Mouse (Mus musculus) E14TG2a.4 (cell line): Measurements from ENCODE around the gene Npcd.

ENCODE experiments used
- H3K27me3 ChIP-seq: 2 replicates; pipeline ENCODE4 v1.6.1; 2014; ENCODE audit warnings: low read length, control low read depth; ENCODE audit not compliant: insufficient read depth
- H3K36me3 ChIP-seq: 2 replicates; pipeline ENCODE4 v1.6.1; 2014; ENCODE audit warnings: low read length, control low read depth; ENCODE audit not compliant: insufficient read depth
- H3K4me1 ChIP-seq: replicated peaks from 2 replicates; pipeline ENCODE4 v1.6.1; 2014; ENCODE audit warnings: low read depth, low read length, control low read depth
- H3K4me3 ChIP-seq: replicated peaks from 2 replicates; pipeline ENCODE4 v1.5.1; 2014; ENCODE audit warnings: mild to moderate bottlenecking, low read length
- H3K9me3 ChIP-seq: 2 replicates; pipeline ENCODE4 v1.6.1; 2014; ENCODE audit warnings: low read length, control low read depth
- CTCF ChIP-seq: conservative IDR thresholded peaks from 2 replicates; pipeline ENCODE4 v1.5.1; 2014; ENCODE audit warnings: low read length
- NANOG ChIP-seq: IDR thresholded peaks from 2 replicates; pipeline ENCODE4 v1.6.1; 2014; ENCODE audit warnings: borderline replicate concordance, low read length, mixed read lengths
- POU5F1 ChIP-seq: IDR thresholded peaks from 2 replicates; pipeline ENCODE4 v1.6.1; 2014; ENCODE audit warnings: low read length, borderline replicate concordance

Gene Npcd

DNA sequence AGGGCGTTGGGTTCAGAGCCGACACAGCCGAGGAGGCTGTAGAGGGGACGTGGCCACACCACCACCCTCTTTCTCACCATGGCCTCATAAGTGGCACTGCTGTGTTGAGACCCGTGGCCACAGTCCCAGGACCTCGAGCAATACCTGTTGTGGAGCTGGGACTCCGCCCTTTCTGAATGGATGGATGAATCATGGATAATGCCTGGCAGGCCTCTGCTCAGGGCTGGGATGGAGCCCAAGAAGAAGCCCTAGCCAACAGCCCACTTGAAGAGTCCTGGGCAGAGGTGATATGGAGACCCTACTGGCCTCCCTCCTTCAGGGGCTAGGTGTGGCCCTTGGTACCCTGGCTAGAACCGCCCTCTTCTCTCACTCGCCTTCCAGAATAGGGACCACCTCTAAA lies 71.0 kb downstream of the Npcd start:
- H3K27me3 ChIP-seq, result no peaks in the 10 kb centered on the region
- H3K4me3 ChIP-seq, result no peak overlapping the region
- H3K9me3 ChIP-seq, result no peaks in the 10 kb centered on the region
- H3K4me1 ChIP-seq, result peaks cover 38% of the 10 kb centered on the region
- H3K36me3 ChIP-seq, result peaks cover 43% of the 10 kb centered on the region
- TF ChIP-seq NANOG, result no peak
- no peak for TF ChIP-seq POU5F1
- no peak for TF ChIP-seq CTCF

DNA sequence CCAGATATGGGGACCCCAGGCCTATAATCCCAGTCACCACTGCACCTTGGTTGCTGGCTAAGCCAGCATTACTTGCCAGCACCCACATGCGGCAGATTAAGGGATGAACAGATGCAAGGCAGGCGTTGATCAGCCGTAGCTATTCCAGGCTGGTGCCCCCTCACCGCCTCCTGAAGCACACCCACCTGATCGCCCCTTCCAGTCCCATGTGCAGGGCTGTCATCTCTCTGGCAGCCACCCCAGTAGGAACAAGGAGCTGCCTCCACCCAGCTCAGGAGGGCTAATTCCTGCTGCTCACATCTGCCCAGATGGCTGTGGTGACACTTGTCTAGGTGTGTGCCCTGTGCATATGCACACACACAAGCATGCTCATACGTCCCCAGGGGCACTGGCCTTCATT lies 73.1 kb downstream of the Npcd start:
- no peak for TF ChIP-seq CTCF
- TF ChIP-seq NANOG, result no peak
- no peak for TF ChIP-seq POU5F1
- no peak overlapping the region for H3K4me3 ChIP-seq
- no peaks in the 10 kb centered on the region for H3K9me3 ChIP-seq
- H3K36me3 ChIP-seq, result peaks cover 43% of the 10 kb centered on the region
- H3K27me3 ChIP-seq, result no peaks in the 10 kb centered on the region
- H3K4me1 ChIP-seq, result peaks cover 25% of the 10 kb centered on the region

DNA sequence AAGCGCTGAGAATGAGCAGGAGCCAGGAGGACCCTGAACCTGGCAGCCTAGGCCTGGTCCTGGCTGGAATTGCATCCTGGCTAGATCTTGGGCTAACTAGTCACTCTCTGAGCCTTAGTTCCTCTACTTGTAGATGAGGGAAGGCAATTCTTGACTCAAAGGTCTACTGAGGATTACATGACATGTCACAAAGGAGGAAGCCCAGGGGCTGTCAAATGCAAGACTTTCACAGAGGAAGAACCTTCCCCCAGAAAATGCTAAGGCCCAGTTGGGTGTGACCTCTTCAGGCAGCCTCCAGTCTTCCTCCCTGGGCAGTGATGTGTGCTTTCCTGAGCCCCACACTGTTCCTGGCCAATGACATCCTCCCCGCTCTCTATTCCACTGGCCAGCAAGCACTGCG lies 76.9 kb downstream of the Npcd start:
- H3K9me3 ChIP-seq, result no peaks in the 10 kb centered on the region
- no peak overlapping the region for H3K4me3 ChIP-seq
- H3K27me3 ChIP-seq, result no peaks in the 10 kb centered on the region; the same call in 1 of the 2 replicates
- TF ChIP-seq CTCF (no peak), POU5F1 (no peak), NANOG (no peak)
- peaks cover 24% of the 10 kb centered on the region for H3K4me1 ChIP-seq
- peaks cover 9% of the 10 kb centered on the region for H3K36me3 ChIP-seq

DNA sequence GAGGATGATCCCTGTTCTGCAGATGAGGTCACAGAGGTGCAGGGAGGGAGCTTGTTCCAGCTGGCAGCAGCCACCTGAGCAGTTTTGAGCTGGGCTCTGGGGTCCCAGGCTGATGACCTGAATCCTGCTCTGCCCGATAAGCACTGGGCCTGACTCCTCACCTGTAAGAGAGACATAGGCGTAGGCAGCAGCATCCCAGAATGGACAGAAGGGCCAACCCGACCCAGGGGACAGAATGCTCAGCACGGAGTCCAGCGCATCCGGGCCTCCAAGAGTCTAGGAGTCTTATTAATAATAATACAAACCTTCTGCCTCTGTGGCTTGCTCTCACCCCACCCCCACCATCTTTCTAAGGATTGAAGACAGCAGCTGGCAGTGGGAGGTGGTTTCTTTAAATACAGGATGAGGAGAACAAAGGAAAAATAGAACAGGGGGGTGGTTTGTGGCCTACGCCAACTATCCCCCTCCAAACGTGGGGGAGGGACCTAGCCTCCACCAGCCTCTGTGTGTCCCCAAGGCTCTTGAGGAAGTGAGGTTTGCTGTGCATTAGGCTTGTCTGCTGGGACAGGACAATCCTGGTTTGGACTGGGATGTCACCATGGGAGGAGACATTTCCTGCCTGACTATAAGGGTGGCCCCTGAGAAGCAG lies 77.9 kb downstream of the Npcd start:
- Histone ChIP-seq H3K36me3 (peaks cover 2% of the 10 kb centered on the region; the same call in 1 of the 2 replicates), H3K9me3 (no peaks in the 10 kb centered on the region), H3K4me1 (peaks cover 25% of the 10 kb centered on the region), H3K4me3 (no peak overlapping the region), H3K27me3 (no peaks in the 10 kb centered on the region; the same call in 1 of the 2 replicates)
- TF ChIP-seq CTCF, result no peak
- TF ChIP-seq NANOG, result no peak
- no peak for TF ChIP-seq POU5F1

DNA sequence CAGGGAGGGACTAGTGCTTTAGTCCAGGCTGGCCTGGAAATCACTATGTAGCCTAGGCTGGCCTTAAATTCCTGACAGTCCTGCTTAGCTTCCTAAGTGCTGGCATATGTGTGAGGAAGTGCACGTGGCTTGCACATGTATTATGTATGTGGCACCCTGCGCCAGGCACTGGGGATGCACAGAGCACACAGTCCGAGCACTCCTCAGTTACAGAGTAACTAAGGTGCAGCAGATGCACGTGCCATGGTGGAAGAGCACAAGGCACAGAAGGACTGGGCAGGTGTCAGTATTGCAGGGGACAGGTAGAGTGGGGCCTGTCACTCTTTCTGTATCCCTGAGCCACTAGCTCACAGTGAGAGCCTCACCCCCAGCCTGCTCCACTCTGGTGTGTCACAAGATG lies 78.9 kb downstream of the Npcd start:
- Histone ChIP-seq H3K4me3 (no peak overlapping the region), H3K9me3 (no peaks in the 10 kb centered on the region), H3K36me3 (no peaks in the 10 kb centered on the region), H3K27me3 (no peaks in the 10 kb centered on the region; the same call in 1 of the 2 replicates), H3K4me1 (peaks cover 27% of the 10 kb centered on the region)
- TF ChIP-seq NANOG (no peak), CTCF (no peak), POU5F1 (no peak)

DNA sequence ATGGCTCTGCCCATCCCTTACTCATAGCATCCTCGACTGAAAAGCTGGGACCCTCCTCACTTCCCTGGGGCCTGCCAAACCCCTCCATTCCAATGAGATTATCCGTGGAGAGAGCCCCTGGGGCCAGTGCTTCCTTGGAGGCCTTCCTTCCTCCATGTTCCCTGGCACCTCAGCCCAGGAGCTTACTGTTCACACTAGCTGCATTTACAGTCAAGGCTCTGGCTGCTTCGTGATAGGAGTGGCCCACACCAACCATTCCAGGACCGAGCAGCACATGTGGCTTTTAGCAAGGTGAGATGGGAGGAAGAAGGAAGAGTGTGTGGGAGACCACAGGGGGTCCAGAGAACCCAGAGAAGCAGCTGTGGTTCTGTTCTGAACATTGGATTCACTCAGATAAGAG lies 80.2 kb downstream of the Npcd start:
- Histone ChIP-seq H3K9me3 (no peaks in the 10 kb centered on the region), H3K4me3 (no peak overlapping the region), H3K27me3 (no peaks in the 10 kb centered on the region; the same call in 1 of the 2 replicates), H3K36me3 (no peaks in the 10 kb centered on the region), H3K4me1 (peaks cover 38% of the 10 kb centered on the region)
- TF ChIP-seq CTCF (no peak), NANOG (no peak), POU5F1 (no peak)

DNA sequence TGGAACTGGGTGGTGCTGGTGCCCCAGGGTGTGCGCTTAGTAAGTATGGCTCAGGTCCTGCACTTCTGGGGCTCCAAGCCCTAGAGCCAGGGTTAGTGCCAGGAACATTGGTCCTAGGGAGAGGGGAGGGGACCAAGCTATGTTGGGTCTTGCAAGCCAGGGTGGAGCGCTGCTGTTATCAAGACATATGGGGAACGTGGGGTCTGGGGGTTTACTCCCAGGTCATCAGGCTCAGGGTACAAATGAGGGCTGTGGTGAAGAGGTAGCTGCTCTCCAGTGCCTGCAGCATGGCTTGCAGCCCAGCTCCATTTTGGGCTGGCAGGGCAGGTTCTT lies 80.7 kb downstream of the Npcd start:
- H3K9me3 ChIP-seq, result no peaks in the 10 kb centered on the region
- no peak overlapping the region for H3K4me3 ChIP-seq
- no peaks in the 10 kb centered on the region for H3K36me3 ChIP-seq
- H3K27me3 ChIP-seq, result no peaks in the 10 kb centered on the region; the same call in 1 of the 2 replicates
- no peak for TF ChIP-seq CTCF
- peaks cover 42% of the 10 kb centered on the region for H3K4me1 ChIP-seq

DNA sequence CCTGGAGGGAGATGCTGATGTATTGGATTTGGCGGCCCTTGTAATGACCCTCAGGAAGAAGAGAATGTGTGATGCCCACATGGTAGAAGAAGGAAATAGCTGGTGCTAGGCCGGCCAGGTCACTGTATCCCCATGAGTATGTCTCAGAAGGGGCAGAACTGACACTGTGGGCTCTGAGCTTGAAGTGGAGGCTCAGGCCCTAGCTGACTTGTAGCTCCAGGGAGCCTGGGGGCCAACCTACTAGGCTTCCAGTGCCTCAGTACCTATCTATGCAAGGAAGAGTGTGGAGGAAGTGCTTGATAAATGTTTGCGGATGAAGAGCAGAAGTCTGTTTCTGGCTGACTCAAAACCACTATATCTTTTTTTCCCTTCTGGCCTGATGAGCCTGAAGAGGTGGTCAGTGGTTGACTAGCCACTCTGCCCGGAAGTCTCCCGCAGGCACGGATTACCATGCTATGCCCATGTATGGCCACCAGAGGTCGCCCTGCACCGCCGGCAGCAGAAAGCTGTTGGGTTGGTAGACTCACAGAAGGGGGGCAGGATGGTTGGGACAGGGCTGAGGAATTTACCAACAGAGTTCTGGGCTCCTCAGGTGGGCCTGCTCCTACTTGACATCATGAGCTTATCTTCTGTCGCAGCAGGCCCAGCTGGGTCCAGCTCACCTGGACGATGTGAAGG lies 81.2 kb downstream of the Npcd start:
- Histone ChIP-seq H3K9me3 (no peaks in the 10 kb centered on the region), H3K36me3 (no peaks in the 10 kb centered on the region), H3K4me1 (peaks cover 46% of the 10 kb centered on the region), H3K4me3 (peak overlapping the region; percentile 66; the same call in 1 of the 2 replicates), H3K27me3 (no peaks in the 10 kb centered on the region; the same call in 1 of the 2 replicates)
- TF ChIP-seq CTCF (peak; percentile 97), NANOG (no peak), POU5F1 (no peak)

DNA sequence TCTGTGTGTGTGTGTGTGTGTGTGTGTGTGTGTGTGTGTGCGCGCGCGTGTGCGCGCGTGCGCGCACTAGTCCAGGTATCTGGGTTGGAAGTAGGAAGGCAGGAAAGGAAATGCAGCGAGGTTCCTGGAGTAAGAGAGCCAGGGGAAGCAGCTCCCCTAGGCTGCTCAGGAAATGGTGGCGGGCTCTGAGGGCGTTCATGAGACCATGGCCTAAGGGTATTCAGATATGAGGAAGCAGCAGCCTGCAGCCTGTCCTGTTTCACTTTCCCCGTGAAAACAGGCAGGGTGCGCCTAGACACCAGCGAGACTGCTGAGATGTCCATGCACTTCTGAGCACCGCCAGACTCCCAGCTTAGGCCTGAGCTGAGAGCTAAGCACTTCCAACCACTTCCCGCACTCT lies 82.3 kb downstream of the Npcd start:
- H3K9me3 ChIP-seq, result no peaks in the 10 kb centered on the region
- H3K36me3 ChIP-seq, result no peaks in the 10 kb centered on the region
- H3K4me1 ChIP-seq, result peaks cover 56% of the 10 kb centered on the region
- H3K4me3 ChIP-seq, result peak overlapping the region; percentile 66
- TF ChIP-seq POU5F1, result no peak
- no peaks in the 10 kb centered on the region; the same call in 1 of the 2 replicates for H3K27me3 ChIP-seq
